Mouse (Mus musculus) brain, embryonic 18.5 days (tissue): Measurements from ENCODE around the gene Rasd1.

Source experiments
- DNase-seq: peaks from one replicate; pipeline ENCODE4 v3.0.0-alpha.2; 2012; ENCODE audit warnings: low read depth, low spot score

Rasd1 gene

GRCm38 (mm10) chr11:59964818-59965217, at the start of gene Rasd1:
Rasd1 (minus strand) TSS chr11:59964944.
- DNase-seq = no peak

DNA sequence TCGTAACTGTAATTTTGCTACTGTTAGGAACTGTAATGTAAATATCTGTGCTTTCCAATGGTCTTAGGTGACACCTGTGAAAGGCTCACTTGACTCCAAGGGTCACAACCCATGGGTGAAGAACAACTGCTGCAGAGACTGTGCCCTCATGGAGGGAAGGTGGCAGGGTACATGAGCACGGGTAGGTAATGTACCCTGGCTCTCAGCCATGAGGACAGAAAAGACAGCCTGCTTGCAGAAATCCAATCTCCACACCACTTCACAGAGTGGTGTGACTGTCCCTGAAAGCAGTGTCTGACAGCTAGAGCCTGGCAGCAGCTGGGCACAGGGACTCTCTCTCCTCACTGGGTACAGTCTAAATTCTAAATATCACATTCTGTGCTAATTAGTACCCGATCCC, 46.8 kb upstream of the Rasd1 start:
- no peak for DNase-seq

DNA sequence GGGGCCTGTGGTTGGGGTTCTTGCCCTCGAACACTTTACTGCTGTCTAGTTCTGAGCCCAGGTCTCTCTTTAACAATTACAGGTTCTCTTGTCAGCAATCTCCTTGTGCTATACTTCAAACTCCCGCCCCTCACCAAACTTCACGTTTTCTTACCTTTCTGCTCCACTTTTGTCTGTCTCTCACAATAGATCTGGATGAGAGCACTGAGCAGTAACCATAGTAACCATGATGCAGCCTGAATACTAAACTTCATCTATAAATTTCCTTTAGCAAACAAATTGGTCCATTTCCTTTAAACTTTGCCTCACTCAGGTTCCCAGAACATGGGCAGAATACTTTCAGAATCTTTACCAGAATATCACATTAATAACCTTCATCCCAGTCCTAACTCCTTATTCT, 44.7 kb upstream of the Rasd1 start:
- no peak for DNase-seq

- DNase-seq = no peak
Measured at GRCm38 (mm10) chr11:60005866-60006265, 41.1 kb upstream of the Rasd1 start.

DNA sequence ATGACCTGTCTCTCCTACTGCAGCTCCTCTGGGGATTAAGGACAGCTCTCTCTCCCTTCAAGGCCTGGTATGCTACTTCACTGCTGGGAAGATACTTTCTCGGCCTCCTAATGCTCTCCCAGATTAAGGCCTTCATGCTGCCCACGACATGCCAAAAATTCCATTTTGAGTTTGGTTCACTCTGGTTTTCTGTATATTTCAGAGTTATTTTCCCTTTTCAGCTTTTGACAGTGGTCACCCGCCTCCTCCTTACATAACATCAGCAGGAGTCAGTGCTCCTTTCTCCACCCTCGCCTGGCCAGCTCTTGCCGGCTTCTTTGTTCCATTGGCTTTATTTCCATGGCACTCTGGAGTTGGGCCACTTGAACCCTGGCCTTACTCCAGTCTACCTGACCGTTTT, 40.0 kb upstream of the Rasd1 start:
- DNase-seq = no peak

DNA sequence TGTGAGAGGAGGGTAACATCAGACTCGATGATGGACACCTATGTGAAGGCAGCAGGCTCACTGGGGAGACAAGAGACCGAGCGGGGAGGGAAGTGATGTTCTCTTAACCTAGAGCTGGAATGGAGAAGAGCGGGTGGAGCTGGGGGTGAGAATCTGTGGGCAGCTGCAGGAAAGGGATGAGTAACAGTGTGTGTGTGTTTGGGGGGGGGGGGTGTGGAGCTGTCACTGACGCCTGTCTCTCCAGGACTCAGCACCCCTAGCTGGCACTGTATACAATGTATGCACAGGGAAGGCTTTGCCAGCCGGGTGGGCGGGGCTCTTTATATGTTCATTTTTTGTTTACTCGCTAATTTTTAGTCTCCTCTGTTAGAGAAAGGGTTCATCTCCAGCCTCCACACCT, 39.1 kb upstream of the Rasd1 start:
- no peak for DNase-seq

- no peak for DNase-seq
Measured at GRCm38 (mm10) chr11:60001231-60001980, 36.7 kb upstream of the Rasd1 start.

DNA sequence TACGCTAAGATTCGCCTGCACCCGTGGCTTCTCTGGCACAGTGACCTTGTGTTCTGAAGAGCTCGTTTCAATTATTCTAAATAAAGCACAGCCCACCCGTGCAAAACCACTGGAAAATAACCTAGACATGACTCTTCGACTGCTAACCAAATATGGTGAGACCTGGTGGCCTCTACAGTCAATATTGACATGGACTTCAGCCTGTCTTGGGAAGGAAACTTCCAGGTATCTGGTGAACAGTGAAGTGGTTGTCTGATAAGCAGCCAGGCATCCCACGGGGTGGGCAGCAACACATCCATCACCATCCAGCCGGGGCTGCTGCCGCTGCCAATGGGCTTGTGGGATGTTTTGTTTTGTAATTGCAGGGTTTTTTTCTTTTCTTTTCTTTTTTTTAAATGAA, 29.6 kb upstream of the Rasd1 start:
- DNase-seq = no peak

- DNase-seq = no peak
Measured at GRCm38 (mm10) chr11:59991365-59991764, 26.6 kb upstream of the Rasd1 start.

DNA sequence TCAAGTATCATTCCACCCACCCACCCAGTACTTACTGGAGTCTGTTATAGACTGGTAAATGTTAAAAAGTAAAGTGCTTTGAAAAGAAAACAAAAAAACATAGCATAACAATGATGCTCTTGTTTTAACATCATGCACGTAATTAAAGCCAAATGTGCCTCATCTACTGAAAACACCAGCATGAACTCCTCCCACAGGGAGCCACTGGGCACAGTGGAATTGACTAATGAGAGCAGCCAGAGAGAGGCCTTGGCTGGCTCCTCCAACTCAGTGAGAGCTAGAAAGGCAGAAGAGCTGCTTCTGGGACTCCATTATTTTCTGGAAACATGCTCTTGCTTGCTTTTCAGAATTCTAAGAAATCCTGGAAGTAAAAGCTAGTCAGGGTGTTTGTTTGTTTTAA, 24.7 kb upstream of the Rasd1 start:
- no peak for DNase-seq

GRCm38 (mm10) chr11:59977831-59978230, 13.1 kb upstream of the Rasd1 start:
- DNase-seq = no peak

DNA sequence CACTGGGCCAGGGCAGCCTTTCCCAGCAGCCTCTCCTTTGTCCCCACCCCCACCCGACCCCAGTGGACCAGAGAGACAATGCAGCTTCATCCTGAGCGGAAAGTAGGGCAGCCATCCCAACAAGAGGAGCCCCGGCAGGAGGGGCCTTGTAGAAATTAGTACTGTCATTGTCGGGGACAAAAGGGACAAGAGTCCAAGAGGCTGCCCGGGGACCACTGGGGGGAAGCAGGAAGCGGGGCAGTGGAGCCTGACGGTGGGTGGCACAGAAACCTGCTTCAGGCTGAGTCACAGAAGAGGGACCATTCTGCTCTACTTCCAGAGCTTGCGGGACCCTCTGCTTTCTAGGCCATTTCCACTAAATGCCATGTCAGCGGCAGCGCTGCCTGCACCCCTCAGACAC, 10.5 kb upstream of the Rasd1 start:
- no peak for DNase-seq

GRCm38 (mm10) chr11:59973389-59973788, 8.6 kb upstream of the Rasd1 start:
- no peak for DNase-seq

- DNase-seq = no peak
Measured at GRCm38 (mm10) chr11:59971691-59972090, 6.9 kb upstream of the Rasd1 start.

DNA sequence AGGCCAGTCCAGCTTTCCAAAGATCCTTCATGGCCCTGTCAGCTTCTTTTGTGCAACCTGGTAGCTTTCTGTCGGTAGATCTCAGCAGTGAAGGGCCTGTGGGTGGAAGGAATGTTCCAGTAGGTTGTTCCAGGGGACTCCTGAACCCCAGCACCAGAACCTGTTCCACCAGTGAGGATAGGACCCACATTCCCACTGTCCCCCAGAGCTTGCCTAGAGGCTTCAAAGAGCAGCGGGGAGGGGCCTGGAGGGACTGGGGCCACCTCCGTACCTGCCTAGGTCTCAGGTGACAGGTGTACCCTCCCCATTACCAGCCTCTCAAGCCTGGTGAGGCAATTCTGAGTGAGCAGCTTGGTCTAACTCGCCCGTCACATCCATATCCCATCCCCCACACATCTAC, 6.0 kb upstream of the Rasd1 start:
- no peak for DNase-seq

DNA sequence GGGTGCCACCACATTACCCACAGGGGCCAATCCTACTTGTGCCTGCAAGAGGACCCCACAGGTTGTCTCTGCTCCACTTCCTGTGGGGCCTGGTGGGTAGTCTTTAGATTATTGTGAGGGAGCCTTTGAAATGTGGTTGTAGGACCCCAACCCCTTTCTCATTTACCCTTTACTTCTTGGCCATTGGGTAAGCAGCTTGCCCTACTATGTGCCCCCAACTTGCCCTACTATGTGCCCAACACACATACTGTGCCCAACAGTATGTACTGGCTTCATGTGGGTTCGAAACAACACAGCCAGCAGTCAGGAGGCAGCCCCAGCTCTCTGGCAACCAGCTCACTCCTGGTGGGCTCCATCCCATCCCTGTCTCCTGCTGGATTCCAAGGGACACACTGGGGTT, 3.0 kb upstream of the Rasd1 start:
- DNase-seq = no peak

GRCm38 (mm10) chr11:59966102-59966483, 1.3 kb upstream of the Rasd1 start:
- no peak for DNase-seq

DNA sequence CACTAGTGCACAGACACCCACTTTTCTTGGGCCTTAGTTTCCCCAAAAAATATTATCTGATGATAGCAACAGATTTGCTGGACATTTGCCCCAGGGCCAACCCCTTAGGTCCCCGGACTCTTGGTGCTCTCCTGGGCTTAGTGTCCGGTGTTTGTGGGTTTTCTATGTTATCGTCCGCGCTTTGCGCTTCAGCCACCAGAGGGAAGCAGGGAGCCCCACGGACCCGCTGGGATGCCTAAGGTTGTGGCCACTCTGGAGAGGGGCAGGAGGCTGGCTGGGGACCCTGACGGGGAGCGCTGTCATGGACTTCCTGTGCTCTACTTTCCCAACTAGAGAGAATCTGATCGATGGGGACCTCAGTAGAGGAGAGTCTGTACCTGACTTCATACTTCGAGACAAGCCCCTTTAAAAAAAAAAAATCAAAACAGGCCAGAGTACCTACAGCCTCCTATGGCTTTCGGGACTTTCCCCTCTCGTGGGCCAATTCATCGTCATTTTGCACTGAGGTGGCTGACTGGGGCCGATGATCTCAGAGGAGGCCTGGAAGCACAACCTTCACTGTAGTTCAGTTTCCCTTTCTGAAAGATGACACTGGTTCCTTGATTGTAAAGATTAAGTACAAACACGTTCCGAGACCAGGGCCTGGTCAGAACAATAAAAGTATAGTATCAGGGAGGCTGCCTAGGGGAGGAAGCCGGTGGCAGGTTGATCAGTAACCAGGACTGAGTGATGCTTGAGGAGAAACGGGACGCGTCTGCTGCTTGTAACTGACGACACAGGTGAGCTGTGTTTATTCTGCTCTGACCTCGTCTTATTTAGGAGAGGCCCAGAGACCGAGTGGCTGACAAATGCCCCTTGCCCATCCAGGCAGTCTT, 720 bp upstream of the Rasd1 start:
- no peak for DNase-seq

DNA sequence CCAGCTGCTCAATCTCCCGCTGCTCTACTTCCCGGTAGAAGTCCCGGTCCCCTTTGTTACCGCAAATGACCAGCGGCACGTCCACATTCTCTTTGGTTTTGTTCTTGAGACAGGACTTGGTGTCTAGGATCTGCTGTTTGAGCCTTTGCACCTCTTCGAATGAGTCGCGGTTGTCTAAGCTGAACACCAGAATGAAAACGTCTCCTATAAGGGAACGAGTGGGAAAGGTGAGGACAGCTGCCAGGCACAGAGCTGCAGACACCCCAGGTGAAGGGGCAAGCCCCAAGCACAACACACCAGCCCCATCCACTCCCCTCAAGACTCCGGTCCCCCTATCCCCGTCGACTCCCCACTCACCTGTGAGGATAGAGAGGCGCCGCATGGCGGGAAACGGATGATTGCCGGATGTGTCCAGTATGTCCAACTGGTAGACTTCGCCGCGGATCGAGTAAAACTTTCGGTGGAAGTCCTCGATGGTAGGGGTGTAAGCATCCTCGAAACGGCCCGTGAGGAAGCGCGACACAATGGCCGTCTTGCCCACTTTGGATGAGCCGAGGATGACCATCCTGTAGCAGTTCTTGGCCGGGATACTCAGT, 483 bp downstream of the Rasd1 start:
- no peak for DNase-seq

GRCm38 (mm10) chr11:59963364-59964162, 1.2 kb downstream of the Rasd1 start:
- DNase-seq = no peak

- DNase-seq = no peak
Measured at GRCm38 (mm10) chr11:59962590-59962989, 2.2 kb downstream of the Rasd1 start.

DNA sequence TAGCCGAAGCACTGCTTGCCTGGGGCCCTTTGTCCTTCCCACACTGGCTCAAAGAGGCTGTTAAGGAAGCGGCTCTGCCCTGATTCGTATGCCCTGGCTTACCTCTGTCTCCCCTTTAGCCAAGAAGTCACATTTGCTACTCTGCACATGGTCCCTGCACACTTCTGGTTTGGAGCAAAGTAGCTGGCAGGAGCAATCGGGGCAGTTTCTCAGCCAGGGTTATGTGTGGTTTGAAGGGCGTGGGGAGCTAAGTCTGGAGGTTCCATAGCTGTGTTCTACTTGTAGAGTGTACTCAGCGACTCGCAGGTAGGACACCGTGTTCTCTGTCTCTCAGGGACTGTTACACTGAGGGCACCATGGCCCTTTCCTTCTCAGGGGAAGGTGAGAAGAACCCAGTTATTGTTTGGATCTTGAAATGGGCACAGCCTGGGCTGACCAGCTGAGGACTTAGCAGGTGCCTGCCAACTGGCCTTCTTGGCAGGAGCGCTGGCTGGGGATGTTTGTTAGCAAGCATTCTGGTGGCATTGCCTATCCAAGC, 3.3 kb downstream of the Rasd1 start:
- no peak for DNase-seq
